Mouse (Mus musculus) spleen, adult 2 months (tissue): ENCODE data around the gene Trmt10a.

Experiments
- CTCF ChIP-seq: fragments of 200-500 bp; IDR thresholded peaks from 2 replicates; pipeline ENCODE4 v1.5.1; 2011; ENCODE audit warnings: mild to moderate bottlenecking, inconsistent platforms; ENCODE audit not compliant: insufficient read depth, insufficient read length, insufficient replicate concordance; ENCODE audit errors: extremely low read depth
- POLR2A ChIP-seq: fragments of 200-500 bp; IDR thresholded peaks from 2 replicates; pipeline ENCODE4 v1.6.1; 2011; ENCODE audit warnings: low read depth, low read length, inconsistent platforms

DNA sequence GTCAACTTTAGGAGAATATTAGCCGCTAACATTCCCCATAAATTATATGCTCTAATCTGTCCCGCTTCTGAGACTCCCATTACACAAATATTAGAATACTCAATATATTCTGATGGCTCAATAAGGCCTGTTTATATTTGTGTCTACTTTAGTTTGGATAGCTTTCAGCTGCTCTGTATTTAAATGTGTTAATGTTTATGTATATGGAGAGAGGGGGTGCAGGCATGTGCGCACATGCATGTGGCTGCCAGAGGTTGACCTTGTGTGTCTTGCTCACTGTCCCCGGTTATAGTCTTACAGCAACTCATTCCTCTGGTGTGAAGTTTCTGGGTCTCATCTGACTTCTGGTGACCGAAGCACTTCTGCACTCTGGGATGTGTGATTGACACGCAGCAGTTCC lies 32.3 kb downstream of the Trmt10a start:
- no peak for TF ChIP-seq CTCF
- TF ChIP-seq POLR2A: no peak
